Mouse (Mus musculus) kidney, adult 18-20 months (tissue): ENCODE results near the gene Mapt.

Experiments used
- DNase-seq: peaks from one replicate; pipeline ENCODE4 v3.0.0; 2021

The Mapt gene

GRCm38 (mm10) chr11:104278222-104278621 is 47.0 kb downstream of the Mapt start:
- DNase-seq = peak; percentile 78

- no peak for DNase-seq
These were observed 47.9 kb downstream of the Mapt start for GRCm38 (mm10) chr11:104279049-104279448.

GRCm38 (mm10) chr11:104279538-104279937 is 48.3 kb downstream of the Mapt start:
- DNase-seq = no peak

- DNase-seq = peak; percentile 37
These were observed 50.3 kb downstream of the Mapt start for GRCm38 (mm10) chr11:104281501-104281900.

GRCm38 (mm10) chr11:104287113-104287512 is 55.9 kb downstream of the Mapt start:
- DNase-seq = no peak

GRCm38 (mm10) chr11:104288835-104289198 is 57.6 kb downstream of the Mapt start:
- DNase-seq = peak; percentile 49

GRCm38 (mm10) chr11:104289199-104290031 is 58.2 kb downstream of the Mapt start:
- peak; percentile 71 for DNase-seq

- no peak for DNase-seq
These were observed 61.4 kb downstream of the Mapt start for GRCm38 (mm10) chr11:104292443-104293220.

- no peak for DNase-seq
These were observed 62.1 kb downstream of the Mapt start for GRCm38 (mm10) chr11:104293241-104293640.

- no peak for DNase-seq
These were observed 64.0 kb downstream of the Mapt start for GRCm38 (mm10) chr11:104295145-104295544.

- DNase-seq = no peak
These were observed 64.5 kb downstream of the Mapt start for GRCm38 (mm10) chr11:104295656-104296055.

- no peak for DNase-seq
These were observed 66.5 kb downstream of the Mapt start for GRCm38 (mm10) chr11:104297671-104298070.

- DNase-seq = no peak
These were observed 71.4 kb downstream of the Mapt start for GRCm38 (mm10) chr11:104302628-104303027.

GRCm38 (mm10) chr11:104303088-104303960 is 72.1 kb downstream of the Mapt start:
- DNase-seq = no peak

- no peak for DNase-seq
These were observed 74.5 kb downstream of the Mapt start for GRCm38 (mm10) chr11:104305711-104306110.

- no peak for DNase-seq
These were observed 75.3 kb downstream of the Mapt start for GRCm38 (mm10) chr11:104306483-104306882.

GRCm38 (mm10) chr11:104307136-104307535 is 75.9 kb downstream of the Mapt start:
- DNase-seq = no peak

- no peak for DNase-seq
These were observed 78.4 kb downstream of the Mapt start for GRCm38 (mm10) chr11:104309377-104310225.

GRCm38 (mm10) chr11:104310226-104310887 is 79.2 kb downstream of the Mapt start:
- no peak for DNase-seq

- no peak for DNase-seq
These were observed 80.5 kb downstream of the Mapt start for GRCm38 (mm10) chr11:104311643-104312042.

- peak; percentile 76 for DNase-seq
These were observed 84.5 kb downstream of the Mapt start for GRCm38 (mm10) chr11:104315703-104316102.
